Mouse (Mus musculus) embryonic facial prominence, embryonic 15.5 days (tissue): ENCODE data around the gene Ssh1. TPM values are rescaled to one million over a fixed set of nuclear protein-coding genes. Genes with fewer than 3 reads are reported as not detected.

ENCODE experiments used
- ATAC-seq: fragments of 200-750 bp; cut with Nextera tagmentation; 2 replicates; pipeline ENCODE4 v1.8.0; 2017; ENCODE audit warnings: low read depth, moderate TSS enrichment; ENCODE audit not compliant: insufficient number of reproducible peaks, low FRiP score, low TSS enrichment
- H3K27ac ChIP-seq: fragments of 300-500 bp; sonication (generic); replicated peaks from 2 replicates; pipeline ENCODE4 v1.5.1; 2015; ENCODE audit warnings: mild to moderate bottlenecking, inconsistent platforms
- H3K27me3 ChIP-seq: fragments of 300-500 bp; sonication (generic); 2 replicates; pipeline ENCODE4 v1.6.1; 2015; ENCODE audit warnings: inconsistent platforms
- H3K36me3 ChIP-seq: fragments of 300-500 bp; sonication (generic); 2 replicates; pipeline ENCODE4 v1.6.1; 2015; ENCODE audit warnings: mild to moderate bottlenecking, inconsistent platforms
- H3K4me1 ChIP-seq: fragments of 300-500 bp; sonication (generic); 2 replicates; pipeline ENCODE4 v1.6.1; 2015; ENCODE audit warnings: inconsistent platforms
- H3K4me2 ChIP-seq: fragments of 300-500 bp; sonication (generic); replicated peaks from 2 replicates; pipeline ENCODE4 v1.6.1; 2015; ENCODE audit warnings: mild to moderate bottlenecking, inconsistent platforms
- H3K4me3 ChIP-seq: fragments of 300-500 bp; sonication (generic); replicated peaks from 2 replicates; pipeline ENCODE4 v1.5.1; 2015; ENCODE audit warnings: mild to moderate bottlenecking, inconsistent platforms
- H3K9ac ChIP-seq: fragments of 300-500 bp; sonication (generic); 2 replicates; pipeline ENCODE4 v1.6.1; 2015; ENCODE audit warnings: inconsistent platforms
- H3K9me3 ChIP-seq: fragments of 300-500 bp; sonication (generic); replicated peaks from 2 replicates; pipeline ENCODE4 v1.6.1; 2016; ENCODE audit warnings: inconsistent platforms
- WGBS: fragments of 180-500 bp; shearing (Covaris S2); methylation state at CpG from one replicate; pipeline ENCODE4 v1.1.7; 2015; 5-methylcytosine and 5-hydroxymethylcytosine counted together
- polyA plus RNA-seq: library from polyadenylated mRNA; unstranded; fragments of >200 nt; fragmentation: Nextera tagmentation; extraction: Ambion mirVana; gene quantifications from 2 replicates; pipeline ENCODE4 v1.2.1, GENCODE M21; 2015

Gene Ssh1
- polyA plus RNA-seq, 1 experiment from 2014 or later: 12.8 TPM

- no peak overlapping the region for H3K4me3 ChIP-seq
- H3K9ac ChIP-seq: no peak overlapping the region
- H3K9me3 ChIP-seq: no peaks in the 10 kb centered on the region
- ATAC-seq: no peak
- 66% methylated on average over 7 of the region's 7 CpGs for WGBS
- H3K4me2 ChIP-seq: no peak overlapping the region
- 0 out of 2 replicates have a peak, but pooled peaks cover 7% of the 10 kb centered on the region for H3K4me1 ChIP-seq
- H3K36me3 ChIP-seq: peaks cover 53% of the 10 kb centered on the region
- H3K27me3 ChIP-seq: no peaks in the 10 kb centered on the region
- no peak overlapping the region for H3K27ac ChIP-seq
Measured at GRCm38 (mm10) chr5:113961776-113962175, 31.9 kb downstream of the Ssh1 start.

GRCm38 (mm10) chr5:113960416-113960815 lies 33.3 kb downstream of the Ssh1 start:
- H3K36me3 ChIP-seq: peaks cover 46% of the 10 kb centered on the region
- H3K27me3 ChIP-seq: no peaks in the 10 kb centered on the region
- no peak overlapping the region for H3K27ac ChIP-seq
- WGBS: 79% methylated on average over 8 of the region's 8 CpGs
- no peak overlapping the region for H3K4me3 ChIP-seq
- ATAC-seq: no peak
- H3K9me3 ChIP-seq: no peaks in the 10 kb centered on the region
- no peak overlapping the region for H3K4me2 ChIP-seq
- H3K9ac ChIP-seq: no peak overlapping the region
- H3K4me1 ChIP-seq: 0 out of 2 replicates have a peak, but pooled peaks cover 7% of the 10 kb centered on the region

GRCm38 (mm10) chr5:113959039-113959438 lies 34.7 kb downstream of the Ssh1 start:
- 0 out of 2 replicates have a peak, but pooled peaks cover 7% of the 10 kb centered on the region for H3K4me1 ChIP-seq
- no peak for ATAC-seq
- H3K36me3 ChIP-seq: peaks cover 42% of the 10 kb centered on the region
- no peak overlapping the region for H3K4me2 ChIP-seq
- no peaks in the 10 kb centered on the region for H3K9me3 ChIP-seq
- WGBS: 23% methylated on average over 6 of the region's 6 CpGs
- no peak overlapping the region for H3K4me3 ChIP-seq
- no peaks in the 10 kb centered on the region for H3K27me3 ChIP-seq
- H3K9ac ChIP-seq: no peak overlapping the region
- no peak overlapping the region for H3K27ac ChIP-seq

- WGBS: 5% methylated on average over 4 of the region's 4 CpGs
- no peak for ATAC-seq
- H3K9ac ChIP-seq: no peak overlapping the region
- H3K4me1 ChIP-seq: 0 out of 2 replicates have a peak, but pooled peaks cover 7% of the 10 kb centered on the region
- H3K36me3 ChIP-seq: peaks cover 60% of the 10 kb centered on the region
- no peak overlapping the region for H3K4me3 ChIP-seq
- H3K4me2 ChIP-seq: no peak overlapping the region
- H3K9me3 ChIP-seq: no peaks in the 10 kb centered on the region
- no peak overlapping the region for H3K27ac ChIP-seq
- H3K27me3 ChIP-seq: no peaks in the 10 kb centered on the region
Measured at GRCm38 (mm10) chr5:113956510-113956909, 37.2 kb downstream of the Ssh1 start.

- ATAC-seq: no peak
- Histone ChIP-seq H3K4me3 (no peak overlapping the region), H3K27ac (no peak overlapping the region), H3K4me2 (no peak overlapping the region), H3K4me1 (0 out of 2 replicates have a peak, but pooled peaks cover 7% of the 10 kb centered on the region), H3K36me3 (peaks cover 60% of the 10 kb centered on the region), H3K9ac (no peak overlapping the region), H3K27me3 (no peaks in the 10 kb centered on the region), H3K9me3 (no peaks in the 10 kb centered on the region)
- WGBS: 83% methylated on average over 8 of the region's 8 CpGs
Measured at GRCm38 (mm10) chr5:113955691-113956090, 38.0 kb downstream of the Ssh1 start.

- H3K27ac ChIP-seq: no peak overlapping the region
- no peaks in the 10 kb centered on the region for H3K9me3 ChIP-seq
- WGBS: 83% methylated on average over 5 of the region's 5 CpGs
- no peaks in the 10 kb centered on the region for H3K27me3 ChIP-seq
- H3K9ac ChIP-seq: no peak overlapping the region
- 0 out of 2 replicates have a peak, but pooled peaks cover 7% of the 10 kb centered on the region for H3K4me1 ChIP-seq
- H3K4me3 ChIP-seq: no peak overlapping the region
- ATAC-seq: no peak
- H3K4me2 ChIP-seq: no peak overlapping the region
- H3K36me3 ChIP-seq: peaks cover 62% of the 10 kb centered on the region
Measured at GRCm38 (mm10) chr5:113955281-113955680, 38.4 kb downstream of the Ssh1 start.

- 8% methylated on average over 7 of the region's 7 CpGs for WGBS
- Histone ChIP-seq H3K4me1 (0 out of 2 replicates have a peak, but pooled peaks cover 7% of the 10 kb centered on the region), H3K4me2 (no peak overlapping the region), H3K9me3 (no peaks in the 10 kb centered on the region), H3K9ac (no peak overlapping the region), H3K36me3 (peaks cover 71% of the 10 kb centered on the region), H3K27me3 (no peaks in the 10 kb centered on the region), H3K27ac (no peak overlapping the region), H3K4me3 (no peak overlapping the region)
- ATAC-seq: peak; percentile 56; the same call in 1 of the 2 replicates
Measured at GRCm38 (mm10) chr5:113954421-113954820, 39.3 kb downstream of the Ssh1 start.

- H3K4me1 ChIP-seq: no peaks in the 10 kb centered on the region
- H3K27me3 ChIP-seq: no peaks in the 10 kb centered on the region
- no peaks in the 10 kb centered on the region for H3K9me3 ChIP-seq
- H3K36me3 ChIP-seq: peaks cover 81% of the 10 kb centered on the region
- WGBS: 79% methylated on average over 10 of the region's 10 CpGs
- no peak overlapping the region for H3K9ac ChIP-seq
- H3K4me3 ChIP-seq: no peak overlapping the region
- no peak for ATAC-seq
- no peak overlapping the region for H3K4me2 ChIP-seq
- no peak overlapping the region for H3K27ac ChIP-seq
Measured at GRCm38 (mm10) chr5:113952519-113952918, 41.2 kb downstream of the Ssh1 start.

GRCm38 (mm10) chr5:113951693-113952071 lies 42.0 kb downstream of the Ssh1 start:
- ATAC-seq: no peak
- no peak overlapping the region for H3K4me2 ChIP-seq
- 0 out of 2 replicates have a peak overlapping the region, but pooled peaks have one; percentile 34 for H3K27ac ChIP-seq
- no peaks in the 10 kb centered on the region for H3K9me3 ChIP-seq
- no peaks in the 10 kb centered on the region for H3K27me3 ChIP-seq
- 86% methylated on average over 11 of the region's 11 CpGs for WGBS
- peaks cover 83% of the 10 kb centered on the region for H3K36me3 ChIP-seq
- no peaks in the 10 kb centered on the region for H3K4me1 ChIP-seq
- H3K9ac ChIP-seq: no peak overlapping the region
- H3K4me3 ChIP-seq: no peak overlapping the region

GRCm38 (mm10) chr5:113950786-113951692 lies 42.7 kb downstream of the Ssh1 start:
- H3K4me3 ChIP-seq: no peak overlapping the region
- peaks cover 88% of the 10 kb centered on the region for H3K36me3 ChIP-seq
- no peaks in the 10 kb centered on the region for H3K27me3 ChIP-seq
- 0 out of 2 replicates have a peak overlapping the region, but pooled peaks have one; percentile 34 for H3K27ac ChIP-seq
- WGBS: 79% methylated on average over 19 of the region's 19 CpGs
- no peaks in the 10 kb centered on the region for H3K4me1 ChIP-seq
- no peak overlapping the region for H3K4me2 ChIP-seq
- H3K9me3 ChIP-seq: no peaks in the 10 kb centered on the region
- ATAC-seq: no peak
- H3K9ac ChIP-seq: no peak overlapping the region

GRCm38 (mm10) chr5:113950133-113950532 lies 43.6 kb downstream of the Ssh1 start:
- Histone ChIP-seq H3K4me2 (no peak overlapping the region), H3K36me3 (peaks cover 88% of the 10 kb centered on the region), H3K4me3 (no peak overlapping the region), H3K4me1 (no peaks in the 10 kb centered on the region), H3K9ac (no peak overlapping the region), H3K27ac (no peak overlapping the region), H3K27me3 (no peaks in the 10 kb centered on the region), H3K9me3 (no peaks in the 10 kb centered on the region)
- no peak for ATAC-seq
- WGBS: 92% methylated on average over 17 of the region's 17 CpGs
